Mouse (Mus musculus) lung, postnatal 0 days (tissue): ENCODE data around the gene Hsd17b1.

Experiments used
- CTCF ChIP-seq: IDR thresholded peaks from 2 replicates; pipeline ENCODE4 v1.5.1; 2016; ENCODE audit warnings: antibody characterized with exemption, mild to moderate bottlenecking
- EP300 ChIP-seq: IDR thresholded peaks from 2 replicates; pipeline ENCODE4 v1.6.1; 2016; ENCODE audit warnings: antibody characterized with exemption, mild to moderate bottlenecking, control low read depth

DNA sequence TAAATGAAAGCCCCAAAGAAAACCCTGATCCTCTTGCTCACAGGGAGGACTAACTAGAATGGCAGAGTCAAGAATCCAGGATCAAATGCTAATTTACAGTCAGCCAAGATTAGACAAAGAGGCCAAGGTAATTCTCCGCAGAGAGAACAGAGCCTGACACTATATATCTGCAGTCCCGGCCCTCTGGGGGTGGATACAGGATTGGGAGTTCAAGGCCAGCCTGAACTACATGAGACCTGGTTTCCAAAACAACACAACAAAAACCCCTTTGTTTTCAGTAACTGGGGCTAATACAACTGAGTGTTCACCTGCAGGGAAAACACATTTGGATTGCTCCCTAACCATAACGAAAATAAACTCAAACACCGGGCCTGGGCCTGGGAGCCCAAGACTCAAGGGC is 13.7 kb upstream of the Hsd17b1 start:
- TF ChIP-seq CTCF (no peak), EP300 (no peak)
